Mouse (Mus musculus): Measurements from ENCODE around the gene Clec2e. TPM values are rescaled to one million over a fixed set of nuclear protein-coding genes. Genes with fewer than 3 reads are reported as not detected.
A peak's percentile ranks its signal among the peaks of the same experiment; 100 is the strongest.

Clec2e gene
- polyA plus RNA-seq, 1 experiment from 2014 or later: not detected

- ATAC-seq (ENCODE audit: low FRiP score, low TSS enrichment): no peak
- no peak for DNase-seq
- Histone ChIP-seq H3K4me2 (ENCODE audit: low read length) (no peak overlapping the region), H3K9me3 (ENCODE audit: control insufficient read depth, low read length) (no peaks in the 10 kb centered on the region; the same call in 1 of the 2 replicates), H3K36me3 (ENCODE audit: control insufficient read depth, insufficient read depth, low read length) (no peaks in the 10 kb centered on the region), H3K9ac (replicated peaks; ENCODE audit: low read length) (no peak overlapping the region), H3K27ac (replicated peaks; ENCODE audit: low read depth, low read length) (no peak overlapping the region), H3K4me1 (ENCODE audit: control insufficient read depth, insufficient read depth, low read length) (no peaks in the 10 kb centered on the region), H3K4me3 (replicated peaks; ENCODE audit: low read depth, low read length) (no peak overlapping the region), H3K27me3 (ENCODE audit: control insufficient read depth, insufficient read depth, low read length) (no peaks in the 10 kb centered on the region)
- 63% methylated on average over 6 of the region's 6 CpGs for WGBS
Measured at GRCm38 (mm10) chr6:129085098-129085497, 15.6 kb downstream of the Clec2e start.

GRCm38 (mm10) chr6:129066986-129067385 is 33.7 kb downstream of the Clec2e start:
- Histone ChIP-seq H3K4me1 (ENCODE audit: control insufficient read depth, insufficient read depth, low read length) (no peaks in the 10 kb centered on the region), H3K36me3 (ENCODE audit: control insufficient read depth, insufficient read depth, low read length) (no peaks in the 10 kb centered on the region), H3K27me3 (ENCODE audit: control insufficient read depth, insufficient read depth, low read length) (no peaks in the 10 kb centered on the region), H3K4me3 (replicated peaks; ENCODE audit: low read depth, low read length) (no peak overlapping the region), H3K27ac (replicated peaks; ENCODE audit: low read depth, low read length) (no peak overlapping the region), H3K9me3 (ENCODE audit: control insufficient read depth, low read length) (no peaks in the 10 kb centered on the region), H3K4me2 (ENCODE audit: low read length) (no peak overlapping the region), H3K9ac (replicated peaks; ENCODE audit: low read length) (no peak overlapping the region)
- peak; percentile 68 for DNase-seq
- peak; percentile 40 for ATAC-seq (ENCODE audit: low FRiP score, low TSS enrichment)
- 63% methylated on average over 1 of the region's 1 CpGs for WGBS

GRCm38 (mm10) chr6:129066530-129066929 is 34.2 kb downstream of the Clec2e start:
- Histone ChIP-seq H3K4me1 (ENCODE audit: control insufficient read depth, insufficient read depth, low read length) (no peaks in the 10 kb centered on the region), H3K9ac (replicated peaks; ENCODE audit: low read length) (no peak overlapping the region), H3K36me3 (ENCODE audit: control insufficient read depth, insufficient read depth, low read length) (no peaks in the 10 kb centered on the region), H3K27me3 (ENCODE audit: control insufficient read depth, insufficient read depth, low read length) (no peaks in the 10 kb centered on the region), H3K4me3 (replicated peaks; ENCODE audit: low read depth, low read length) (no peak overlapping the region), H3K4me2 (ENCODE audit: low read length) (no peak overlapping the region), H3K27ac (replicated peaks; ENCODE audit: low read depth, low read length) (no peak overlapping the region), H3K9me3 (ENCODE audit: control insufficient read depth, low read length) (no peaks in the 10 kb centered on the region)
- ATAC-seq (ENCODE audit: low FRiP score, low TSS enrichment) (no peak), DNase-seq (no peak)

- H3K4me1 ChIP-seq (ENCODE audit: control insufficient read depth, insufficient read depth, low read length): no peaks in the 10 kb centered on the region
- H3K36me3 ChIP-seq (ENCODE audit: control insufficient read depth, insufficient read depth, low read length): no peaks in the 10 kb centered on the region
- ATAC-seq (ENCODE audit: low FRiP score, low TSS enrichment) (no peak), DNase-seq (no peak)
- WGBS: 94% methylated on average over 3 of the region's 3 CpGs
- H3K4me2 ChIP-seq (ENCODE audit: low read length): no peak overlapping the region
- no peak overlapping the region for H3K4me3 ChIP-seq (replicated peaks; ENCODE audit: low read depth, low read length)
- no peak overlapping the region for H3K9ac ChIP-seq (replicated peaks; ENCODE audit: low read length)
- no peaks in the 10 kb centered on the region for H3K9me3 ChIP-seq (ENCODE audit: control insufficient read depth, low read length)
- H3K27me3 ChIP-seq (ENCODE audit: control insufficient read depth, insufficient read depth, low read length): no peaks in the 10 kb centered on the region
- no peak overlapping the region for H3K27ac ChIP-seq (replicated peaks; ENCODE audit: low read depth, low read length)
Measured at GRCm38 (mm10) chr6:129065857-129066256, 34.9 kb downstream of the Clec2e start.

GRCm38 (mm10) chr6:129065407-129065806 is 35.3 kb downstream of the Clec2e start:
- H3K9me3 ChIP-seq (ENCODE audit: control insufficient read depth, low read length): no peaks in the 10 kb centered on the region
- 83% methylated on average over 3 of the region's 3 CpGs for WGBS
- DNase-seq: no peak

GRCm38 (mm10) chr6:129058013-129058412 is 42.7 kb downstream of the Clec2e start:
- Histone ChIP-seq H3K9ac (replicated peaks; ENCODE audit: low read length) (no peak overlapping the region), H3K36me3 (ENCODE audit: control insufficient read depth, insufficient read depth, low read length) (no peaks in the 10 kb centered on the region), H3K4me3 (replicated peaks; ENCODE audit: low read depth, low read length) (no peak overlapping the region), H3K27ac (replicated peaks; ENCODE audit: low read depth, low read length) (no peak overlapping the region), H3K27me3 (ENCODE audit: control insufficient read depth, insufficient read depth, low read length) (no peaks in the 10 kb centered on the region), H3K4me1 (ENCODE audit: control insufficient read depth, insufficient read depth, low read length) (no peaks in the 10 kb centered on the region), H3K4me2 (ENCODE audit: low read length) (no peak overlapping the region), H3K9me3 (ENCODE audit: control insufficient read depth, low read length) (no peaks in the 10 kb centered on the region)
- no peak for ATAC-seq (ENCODE audit: low FRiP score, low TSS enrichment)
- no peak for DNase-seq

More at GRCm38 (mm10) chr6:129065407-129065806, 35.3 kb downstream of the Clec2e start:
- Histone ChIP-seq H3K9ac (replicated peaks; ENCODE audit: low read length) (no peak overlapping the region), H3K4me2 (ENCODE audit: low read length) (no peak overlapping the region), H3K4me1 (ENCODE audit: control insufficient read depth, insufficient read depth, low read length) (no peaks in the 10 kb centered on the region), H3K36me3 (ENCODE audit: control insufficient read depth, insufficient read depth, low read length) (no peaks in the 10 kb centered on the region), H3K27me3 (ENCODE audit: control insufficient read depth, insufficient read depth, low read length) (no peaks in the 10 kb centered on the region), H3K4me3 (replicated peaks; ENCODE audit: low read depth, low read length) (no peak overlapping the region), H3K27ac (replicated peaks; ENCODE audit: low read depth, low read length) (no peak overlapping the region)
- ATAC-seq (ENCODE audit: low FRiP score, low TSS enrichment): no peak

GRCm38 (mm10) chr6:129056237-129056636 is 44.5 kb downstream of the Clec2e start:
- Histone ChIP-seq H3K36me3 (ENCODE audit: control insufficient read depth, insufficient read depth, low read length) (no peaks in the 10 kb centered on the region), H3K9ac (replicated peaks; ENCODE audit: low read length) (no peak overlapping the region), H3K4me1 (ENCODE audit: control insufficient read depth, insufficient read depth, low read length) (no peaks in the 10 kb centered on the region), H3K4me2 (ENCODE audit: low read length) (no peak overlapping the region), H3K27me3 (ENCODE audit: control insufficient read depth, insufficient read depth, low read length) (no peaks in the 10 kb centered on the region), H3K4me3 (replicated peaks; ENCODE audit: low read depth, low read length) (no peak overlapping the region), H3K9me3 (ENCODE audit: control insufficient read depth, low read length) (no peaks in the 10 kb centered on the region), H3K27ac (replicated peaks; ENCODE audit: low read depth, low read length) (no peak overlapping the region)
- DNase-seq (no peak), ATAC-seq (ENCODE audit: low FRiP score, low TSS enrichment) (no peak)
- WGBS: 87% methylated on average over 3 of the region's 3 CpGs

- H3K4me2 ChIP-seq (ENCODE audit: low read length): no peak overlapping the region
- no peak overlapping the region for H3K4me3 ChIP-seq (replicated peaks; ENCODE audit: low read depth, low read length)
- 91% methylated on average over 5 of the region's 5 CpGs for WGBS
- H3K27ac ChIP-seq (replicated peaks; ENCODE audit: low read depth, low read length): no peak overlapping the region
- no peaks in the 10 kb centered on the region for H3K27me3 ChIP-seq (ENCODE audit: control insufficient read depth, insufficient read depth, low read length)
- DNase-seq: no peak
- no peaks in the 10 kb centered on the region for H3K9me3 ChIP-seq (ENCODE audit: control insufficient read depth, low read length)
- H3K4me1 ChIP-seq (ENCODE audit: control insufficient read depth, insufficient read depth, low read length): 0 out of 2 replicates have a peak, but pooled peaks cover 3% of the 10 kb centered on the region
- no peaks in the 10 kb centered on the region for H3K36me3 ChIP-seq (ENCODE audit: control insufficient read depth, insufficient read depth, low read length)
- H3K9ac ChIP-seq (replicated peaks; ENCODE audit: low read length): no peak overlapping the region
- no peak for ATAC-seq (ENCODE audit: low FRiP score, low TSS enrichment)
Measured at GRCm38 (mm10) chr6:129051731-129052130, 49.0 kb downstream of the Clec2e start.

- Histone ChIP-seq H3K36me3 (ENCODE audit: control insufficient read depth, insufficient read depth, low read length) (no peaks in the 10 kb centered on the region), H3K27ac (replicated peaks; ENCODE audit: low read depth, low read length) (no peak overlapping the region), H3K9ac (replicated peaks; ENCODE audit: low read length) (no peak overlapping the region), H3K9me3 (ENCODE audit: control insufficient read depth, low read length) (no peaks in the 10 kb centered on the region), H3K4me1 (ENCODE audit: control insufficient read depth, insufficient read depth, low read length) (0 out of 2 replicates have a peak, but pooled peaks cover 3% of the 10 kb centered on the region), H3K4me2 (ENCODE audit: low read length) (no peak overlapping the region), H3K27me3 (ENCODE audit: control insufficient read depth, insufficient read depth, low read length) (no peaks in the 10 kb centered on the region), H3K4me3 (replicated peaks; ENCODE audit: low read depth, low read length) (no peak overlapping the region)
- DNase-seq (no peak), ATAC-seq (ENCODE audit: low FRiP score, low TSS enrichment) (no peak)
- WGBS: 86% methylated on average over 3 of the region's 3 CpGs
Measured at GRCm38 (mm10) chr6:129051086-129051485, 49.6 kb downstream of the Clec2e start.

All from midbrain, embryonic 14.5 days (tissue).